Mouse (Mus musculus): ENCODE results near the gene Naaladl2. TPM values are rescaled to one million over a fixed set of nuclear protein-coding genes. Genes with fewer than 3 reads are reported as not detected.
A peak's percentile ranks its signal among the peaks of the same experiment; 100 is the strongest.

Gene Naaladl2
- total RNA-seq, 2 experiments from 2014 or later = 2.1 to 3.2 TPM

- intact Hi-C loops (cut with DNase I) = no loop called here
- no peak for DNase-seq (ENCODE audit: low spot score in 2 of 2)
These were observed 1029.2 kb downstream of the Naaladl2 start for GRCm38 (mm10) chr3:24114849-24115248.

GRCm38 (mm10) chr3:24113360-24113759 is 1030.7 kb downstream of the Naaladl2 start:
- intact Hi-C loops (cut with DNase I) = no loop called here
- DNase-seq (ENCODE audit: low spot score in 2 of 2) = no peak

- intact Hi-C loops (cut with DNase I) = no loop called here
- no peak for DNase-seq (ENCODE audit: low spot score in 2 of 2)
These were observed 1037.7 kb downstream of the Naaladl2 start for GRCm38 (mm10) chr3:24106391-24106790.

- no peak for DNase-seq (ENCODE audit: low spot score in 2 of 2)
- intact Hi-C loops (cut with DNase I) = no loop called here
These were observed 1064.3 kb downstream of the Naaladl2 start for GRCm38 (mm10) chr3:24079761-24080160.

GRCm38 (mm10) chr3:24071169-24071797 is 1072.8 kb downstream of the Naaladl2 start:
- no peak for DNase-seq (ENCODE audit: low spot score in 2 of 2)

GRCm38 (mm10) chr3:24070424-24071168 is 1073.5 kb downstream of the Naaladl2 start:
- no peak for DNase-seq (ENCODE audit: low spot score in 2 of 2)
- intact Hi-C loops (cut with DNase I) = no loop called here

More at GRCm38 (mm10) chr3:24071169-24071797, 1072.8 kb downstream of the Naaladl2 start:
- intact Hi-C loops (cut with DNase I) = no loop called here

GRCm38 (mm10) chr3:24048217-24048616 is 1095.8 kb downstream of the Naaladl2 start:
- DNase-seq (ENCODE audit: low spot score in 2 of 2) = no peak
- intact Hi-C loops (cut with DNase I) = no loop called here

- no peak for DNase-seq (ENCODE audit: low spot score in 2 of 2)
- intact Hi-C loops (cut with DNase I) = no loop called here
These were observed 1142.3 kb downstream of the Naaladl2 start for GRCm38 (mm10) chr3:24001741-24002140.

- intact Hi-C loops (cut with DNase I) = no loop called here
These were observed 1170.3 kb downstream of the Naaladl2 start for GRCm38 (mm10) chr3:23973727-23974126.

GRCm38 (mm10) chr3:23972747-23973667 is 1171.1 kb downstream of the Naaladl2 start:
- intact Hi-C loops (cut with DNase I) = no loop called here
- DNase-seq (ENCODE audit: low spot score in 2 of 2) = peak in 1 of 2 experiments; percentile 13

More at GRCm38 (mm10) chr3:23973727-23974126, 1170.3 kb downstream of the Naaladl2 start:
- no peak for DNase-seq (ENCODE audit: low spot score in 2 of 2)

- no peak for DNase-seq (ENCODE audit: low spot score in 2 of 2)
- intact Hi-C loops (cut with DNase I) = no loop called here
These were observed 1181.0 kb downstream of the Naaladl2 start for GRCm38 (mm10) chr3:23962961-23963621.

- no peak for DNase-seq (ENCODE audit: low spot score in 2 of 2)
These were observed 1197.9 kb downstream of the Naaladl2 start for GRCm38 (mm10) chr3:23946182-23946581.

GRCm38 (mm10) chr3:23937299-23937698 is 1206.8 kb downstream of the Naaladl2 start:
- intact Hi-C loops (cut with DNase I) = no loop called here
- no peak for DNase-seq (ENCODE audit: low spot score in 2 of 2)

More at GRCm38 (mm10) chr3:23946182-23946581, 1197.9 kb downstream of the Naaladl2 start:
- intact Hi-C loops (cut with DNase I) = no loop called here

GRCm38 (mm10) chr3:23928097-23928496 is 1216.0 kb downstream of the Naaladl2 start:
- intact Hi-C loops (cut with DNase I) = no loop called here
- no peak for DNase-seq (ENCODE audit: low spot score in 2 of 2)

- DNase-seq (ENCODE audit: low spot score in 2 of 2) = no peak
- intact Hi-C loops (cut with DNase I) = no loop called here
These were observed 1236.4 kb downstream of the Naaladl2 start for GRCm38 (mm10) chr3:23907682-23908081.

- intact Hi-C loops (cut with DNase I) = no loop called here
These were observed 1278.4 kb downstream of the Naaladl2 start for GRCm38 (mm10) chr3:23865688-23866087.

GRCm38 (mm10) chr3:23857275-23857674 is 1286.8 kb downstream of the Naaladl2 start:
- intact Hi-C loops (cut with DNase I) = no loop called here
- no peak for DNase-seq (ENCODE audit: low spot score in 2 of 2)

More at GRCm38 (mm10) chr3:23865688-23866087, 1278.4 kb downstream of the Naaladl2 start:
- no peak for DNase-seq (ENCODE audit: low spot score in 2 of 2)

- DNase-seq (ENCODE audit: low spot score in 2 of 2) = no peak
These were observed 1326.5 kb downstream of the Naaladl2 start for GRCm38 (mm10) chr3:23817585-23817984.

GRCm38 (mm10) chr3:23758746-23759145 is 1385.3 kb downstream of the Naaladl2 start:
- no peak for DNase-seq (ENCODE audit: low spot score in 2 of 2)
- intact Hi-C loops (cut with DNase I) = no loop called here

More at GRCm38 (mm10) chr3:23817585-23817984, 1326.5 kb downstream of the Naaladl2 start:
- intact Hi-C loops (cut with DNase I) = no loop called here
